Mouse (Mus musculus) urinary bladder, adult 18-20 months (tissue): ENCODE measurements around the gene Mpv17l2.
A peak's percentile ranks its signal among the peaks of the same experiment; 100 is the strongest.

Experiments
- DNase-seq, 2 experiments: peaks; one replicate each; pipeline ENCODE4 v3.0.0; 2022; ENCODE audit warnings: low spot score in 2 of 2, mixed read lengths in 2 of 2

Gene Mpv17l2

DNA sequence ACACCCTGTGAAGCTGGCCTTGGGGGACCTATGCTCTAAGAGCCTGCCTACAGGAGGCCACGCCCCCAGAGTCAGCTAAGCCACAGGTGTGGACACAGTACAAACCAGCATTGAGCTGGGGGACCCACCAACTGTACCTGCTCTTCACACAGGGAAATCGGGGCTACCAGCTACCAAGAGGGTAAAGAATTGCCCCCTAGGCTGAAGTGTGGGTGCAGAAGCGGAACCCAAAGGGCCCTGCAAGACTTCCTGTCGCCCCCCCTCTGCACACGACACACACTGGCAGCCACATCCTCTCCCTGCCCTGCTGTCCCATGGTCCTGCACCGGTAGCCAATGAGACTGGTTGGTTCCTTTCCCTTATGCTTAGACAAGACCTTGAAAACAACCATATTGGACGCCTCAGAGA, 30.6 kb upstream of the Mpv17l2 start:
- peak in 1 of 2 experiments; percentile 38 for DNase-seq

DNA sequence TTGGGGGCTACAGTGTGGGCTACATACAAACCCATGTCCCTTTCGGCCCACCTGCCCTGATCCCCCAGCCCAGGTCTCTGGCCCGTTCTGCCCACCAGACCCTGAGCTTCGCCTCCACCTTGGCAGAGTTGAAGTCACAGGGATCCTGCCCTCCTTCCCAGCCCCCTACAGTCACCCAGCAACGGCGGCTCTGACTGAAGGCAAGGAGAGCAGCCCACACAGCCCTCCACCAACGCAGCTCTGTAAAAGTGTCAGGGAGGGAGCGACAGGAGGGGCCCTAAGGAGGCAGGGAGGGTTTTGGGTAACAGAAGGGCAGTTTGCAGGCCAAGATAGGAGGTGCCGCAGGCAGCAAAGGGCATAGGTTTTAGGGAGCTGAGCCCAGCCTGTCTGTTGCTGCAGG, 30.1 kb upstream of the Mpv17l2 start:
- DNase-seq: no peak

DNA sequence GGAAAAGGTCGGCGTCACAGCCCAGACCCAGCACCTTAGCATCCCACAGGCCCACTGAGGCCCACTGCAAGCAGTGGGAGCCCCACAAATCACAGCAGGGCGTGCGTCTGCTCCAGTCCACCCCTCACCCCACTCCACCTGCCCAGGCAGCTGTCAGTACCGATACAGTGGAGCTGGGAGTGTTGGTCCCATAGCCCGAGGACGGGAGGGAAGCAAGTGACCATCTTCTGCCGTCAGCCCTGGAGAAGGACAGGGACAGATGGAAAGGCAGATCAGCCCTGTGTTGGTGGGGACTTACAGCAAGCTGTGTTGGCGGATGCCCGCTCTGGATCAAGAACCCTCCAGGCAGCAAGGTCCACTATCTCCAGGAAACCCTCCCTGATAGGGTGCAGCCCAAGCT, 28.3 kb upstream of the Mpv17l2 start:
- no peak for DNase-seq

DNA sequence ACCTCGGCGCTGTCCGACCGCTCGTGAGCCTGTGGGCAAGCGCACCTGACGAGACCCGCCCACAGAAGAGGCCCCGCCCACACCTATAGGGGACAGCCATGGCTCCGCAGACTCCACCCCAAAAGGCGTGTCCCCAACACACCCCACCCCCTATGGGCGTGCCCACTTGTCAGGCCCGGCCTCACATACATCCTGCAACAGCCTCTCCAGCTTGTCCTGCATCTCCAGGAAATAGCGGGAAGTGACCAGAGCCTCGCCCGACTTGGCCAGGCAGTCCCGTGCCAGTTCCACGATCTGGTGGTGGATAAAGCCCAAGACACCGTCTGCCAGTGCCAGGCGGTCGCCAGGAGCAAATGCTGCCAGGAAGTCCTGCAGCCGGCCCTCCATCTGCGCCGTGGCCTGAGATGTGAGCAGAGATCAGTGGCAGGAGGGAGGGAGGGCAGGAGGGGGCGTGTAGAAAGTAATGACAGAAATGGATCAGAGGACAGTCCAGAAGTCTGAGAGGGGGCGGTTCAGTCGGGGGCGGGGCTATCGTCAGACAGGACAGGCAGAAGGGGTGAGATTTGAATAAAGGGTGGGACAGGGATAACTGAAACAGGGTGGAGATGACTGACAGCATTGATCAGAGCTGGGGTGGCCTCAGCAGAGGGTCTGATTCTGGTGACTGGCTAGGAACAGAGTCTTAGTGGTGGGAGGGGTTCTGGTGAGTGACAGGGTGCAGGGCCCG, 27.4 kb upstream of the Mpv17l2 start:
- DNase-seq: no peak

DNA sequence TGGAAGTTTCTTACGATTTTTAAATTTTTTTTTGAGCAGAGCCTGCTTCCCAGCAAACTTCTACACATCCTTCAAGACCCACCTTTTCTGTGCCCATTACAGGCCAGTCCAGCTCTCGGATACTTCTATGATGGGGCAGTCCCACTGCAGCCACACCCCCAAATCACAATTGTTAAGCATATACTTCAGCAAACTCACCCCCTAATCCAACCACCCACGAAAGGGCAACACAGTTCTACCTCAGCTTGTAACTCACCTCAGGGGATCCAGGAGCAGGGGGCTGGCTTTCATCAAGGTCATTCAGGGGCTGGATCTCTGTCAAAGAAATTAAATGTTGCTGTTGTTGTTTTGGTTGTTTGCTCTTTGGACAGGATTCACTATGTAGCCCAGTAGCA, 26.3 kb upstream of the Mpv17l2 start:
- DNase-seq: no peak

DNA sequence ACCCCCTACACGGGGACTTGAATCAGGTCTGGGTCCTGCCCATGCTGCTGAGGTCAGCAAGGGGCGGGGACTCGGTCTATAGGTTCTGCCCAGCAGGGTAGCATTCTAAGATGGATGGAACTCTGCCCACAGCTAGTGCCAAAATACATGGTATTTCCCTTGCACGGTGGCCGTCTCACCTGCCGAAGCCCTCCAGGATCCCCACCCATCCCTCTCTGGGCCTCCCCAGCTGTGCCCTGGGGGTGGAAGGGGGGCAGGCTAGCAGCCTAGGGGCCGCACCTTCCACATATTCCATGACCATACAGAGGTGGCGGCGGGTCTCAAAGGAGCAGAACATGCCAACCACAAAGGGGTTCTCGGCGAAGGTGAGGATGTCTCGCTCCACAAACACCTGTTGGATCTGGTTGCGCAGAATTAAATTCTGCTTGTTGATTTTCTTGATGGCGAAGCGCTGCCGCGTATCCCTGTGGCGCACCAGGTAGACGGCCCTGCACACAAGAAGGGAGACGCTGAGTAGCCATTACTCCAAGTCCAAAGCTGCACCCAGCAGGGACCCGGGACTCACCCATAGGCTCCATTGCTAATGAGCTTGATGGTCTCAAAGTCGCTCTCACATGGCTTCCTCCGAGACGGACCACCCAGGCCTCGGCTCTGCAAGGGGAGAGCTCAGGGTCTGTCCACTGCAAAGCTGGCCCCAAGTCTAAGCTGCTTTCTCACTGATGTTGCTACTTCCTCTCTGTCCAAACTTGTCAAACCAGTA, 25.7 kb upstream of the Mpv17l2 start:
- no peak for DNase-seq

DNA sequence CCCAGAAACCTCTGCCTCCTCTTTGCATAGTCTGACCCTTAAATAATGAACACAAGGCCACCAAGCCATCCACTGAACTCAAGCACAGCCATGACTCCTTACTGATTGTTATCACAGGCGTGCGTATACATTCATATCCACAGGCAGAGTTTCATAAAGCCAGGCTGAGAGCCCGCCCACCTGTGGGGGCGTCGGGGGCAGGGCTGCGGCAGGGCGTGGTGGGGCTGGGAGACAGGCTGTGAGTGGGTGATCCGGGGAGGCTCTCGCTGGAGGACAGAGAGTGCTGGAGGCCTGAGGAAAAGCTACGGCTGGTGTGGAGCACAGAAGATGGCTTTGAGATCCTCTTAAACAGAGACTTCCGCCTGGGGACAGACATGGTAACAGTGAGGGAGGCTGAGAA, 19.3 kb upstream of the Mpv17l2 start:
- no peak for DNase-seq

DNA sequence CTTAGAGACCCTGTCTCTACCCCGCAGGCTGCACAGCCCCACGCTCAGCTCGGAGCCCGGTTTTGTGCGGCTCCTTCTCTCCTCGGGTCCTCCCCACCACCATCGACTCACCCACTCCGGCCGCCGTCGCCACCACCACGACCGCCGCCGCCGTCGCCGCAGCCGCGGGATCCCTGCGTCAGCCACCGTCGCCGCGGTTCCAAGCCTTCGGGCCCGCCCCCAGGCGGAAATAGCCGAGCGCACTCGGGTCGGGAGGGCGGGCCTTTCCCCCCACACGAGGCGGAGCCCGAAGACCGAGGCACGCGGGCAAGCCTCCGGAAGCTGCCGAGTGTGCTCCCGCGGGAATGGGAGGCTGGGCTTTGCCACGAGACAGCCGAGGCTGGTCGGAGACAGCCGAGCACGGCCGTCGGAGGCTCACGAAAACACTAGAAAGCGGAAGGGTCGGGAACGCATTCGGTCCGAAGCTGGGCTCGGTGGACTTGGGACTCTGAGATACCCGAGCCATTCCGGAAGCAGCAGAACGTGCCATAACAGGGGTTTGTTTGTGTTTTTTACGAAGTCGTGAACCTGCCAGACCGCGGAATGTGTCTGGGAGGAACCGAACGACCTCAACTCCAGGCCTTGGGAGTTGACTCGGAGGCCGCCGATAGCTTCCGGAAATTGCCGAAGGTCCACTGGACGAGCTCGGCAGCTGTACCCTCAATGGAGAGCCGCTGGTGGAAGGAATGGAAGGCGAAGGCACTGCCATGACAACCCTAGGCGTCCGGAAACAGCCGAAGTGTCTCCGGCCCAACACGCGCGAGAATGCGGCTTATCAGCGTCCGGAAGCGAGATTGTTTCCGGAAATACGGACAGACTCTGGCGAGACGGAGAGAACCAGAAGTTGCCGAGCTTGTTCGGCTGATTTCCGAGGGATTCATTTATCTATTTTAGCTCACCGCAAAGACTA, 16.0 kb upstream of the Mpv17l2 start, which contains the start of gene Pik3r2:
Gene Pik3r2, minus strand, starts transcription at position 218 of the 949 bp plus-strand sequence.
- peak; percentile 95 to 96 for DNase-seq

DNA sequence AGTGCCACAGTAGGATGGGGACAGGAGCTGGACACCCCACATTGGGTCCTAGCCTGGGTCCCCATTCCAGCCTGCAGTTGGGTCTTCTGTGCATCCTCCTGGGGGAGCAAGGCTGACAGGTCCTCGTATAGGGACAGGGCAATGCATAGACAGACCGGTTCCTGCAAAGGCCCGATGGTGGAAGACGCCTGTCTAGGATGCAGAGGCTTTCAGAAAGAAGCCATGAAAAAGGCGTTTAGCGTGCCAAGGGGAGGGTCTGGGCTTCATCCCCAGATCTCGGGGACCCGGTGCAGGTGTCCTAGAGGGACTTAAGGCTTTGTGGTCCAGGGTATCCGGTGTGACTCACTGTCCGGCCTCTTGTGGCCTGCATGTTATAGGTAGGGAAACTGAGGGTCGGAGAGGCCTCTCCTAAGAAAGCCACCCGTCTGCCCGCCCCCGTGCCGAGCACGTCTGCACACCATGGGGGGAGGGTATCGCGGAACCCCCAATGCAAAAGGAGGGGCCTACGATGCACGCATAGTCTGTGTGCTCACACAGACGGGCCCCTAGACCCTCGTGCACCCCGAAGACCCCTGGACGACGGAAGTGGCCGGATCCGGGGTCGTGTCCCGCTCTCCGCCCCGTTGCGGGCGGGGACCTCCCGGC, 15.2 kb upstream of the Mpv17l2 start:
- no peak for DNase-seq

DNA sequence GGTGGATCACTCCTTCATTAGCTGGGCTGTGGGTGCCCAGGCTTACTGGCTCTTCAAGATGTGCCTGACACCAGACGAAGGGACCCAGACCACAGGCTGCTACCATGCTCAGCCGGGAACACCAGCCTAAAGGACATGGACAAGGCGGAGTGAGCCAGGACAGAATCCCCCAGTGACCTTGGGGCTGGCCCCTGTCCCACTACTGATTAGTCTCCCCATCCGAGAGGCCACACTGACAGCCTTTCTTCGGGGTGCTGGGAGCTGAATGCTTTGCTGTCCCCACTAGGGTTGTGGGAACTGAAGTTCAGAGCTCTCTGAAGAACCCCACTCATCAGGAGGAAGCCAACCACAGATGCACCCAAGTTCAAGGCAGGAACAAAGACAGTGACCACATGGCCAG, 14.5 kb upstream of the Mpv17l2 start:
- DNase-seq: no peak

DNA sequence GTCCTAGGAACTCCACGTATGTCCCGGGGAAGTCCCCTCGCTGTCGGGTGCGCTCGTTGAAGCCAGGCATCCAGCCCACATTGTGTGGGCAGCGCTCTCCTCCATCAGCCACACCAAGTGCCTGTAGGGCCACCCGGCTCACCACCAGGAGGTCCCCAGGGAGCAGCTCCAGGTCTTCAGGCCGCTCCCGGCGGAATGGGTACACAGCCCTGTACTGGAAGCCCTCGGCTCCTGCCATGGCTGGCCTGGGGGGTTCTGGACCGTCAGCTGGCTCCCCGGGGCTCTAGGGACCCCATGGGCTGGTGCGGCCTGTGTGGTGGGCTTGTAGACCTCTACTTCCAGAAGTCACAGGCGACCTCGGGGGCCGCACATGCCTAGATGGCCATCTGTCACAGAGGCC, 14.0 kb upstream of the Mpv17l2 start:
- DNase-seq: no peak

DNA sequence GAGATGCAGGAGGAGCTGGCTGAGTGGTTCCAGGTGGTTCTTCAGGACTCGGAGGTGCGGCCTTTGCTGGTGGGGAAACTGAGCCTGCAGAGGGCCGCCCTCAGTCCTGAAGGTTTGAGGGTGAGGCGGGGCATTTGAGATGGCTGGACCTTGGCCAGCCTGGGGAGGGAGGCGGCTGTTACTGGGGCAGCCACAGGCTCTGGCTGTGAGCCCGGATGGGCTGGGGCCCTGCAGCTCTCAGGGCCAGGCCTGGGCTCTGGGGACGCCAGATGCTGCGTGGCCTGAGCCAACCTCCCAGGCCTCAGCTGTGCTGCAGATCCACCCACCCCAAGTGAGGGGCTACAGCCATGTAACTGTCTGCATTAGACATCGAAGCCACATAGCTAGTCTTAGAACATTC, 13.1 kb upstream of the Mpv17l2 start:
- peak; percentile 45 to 74 for DNase-seq

DNA sequence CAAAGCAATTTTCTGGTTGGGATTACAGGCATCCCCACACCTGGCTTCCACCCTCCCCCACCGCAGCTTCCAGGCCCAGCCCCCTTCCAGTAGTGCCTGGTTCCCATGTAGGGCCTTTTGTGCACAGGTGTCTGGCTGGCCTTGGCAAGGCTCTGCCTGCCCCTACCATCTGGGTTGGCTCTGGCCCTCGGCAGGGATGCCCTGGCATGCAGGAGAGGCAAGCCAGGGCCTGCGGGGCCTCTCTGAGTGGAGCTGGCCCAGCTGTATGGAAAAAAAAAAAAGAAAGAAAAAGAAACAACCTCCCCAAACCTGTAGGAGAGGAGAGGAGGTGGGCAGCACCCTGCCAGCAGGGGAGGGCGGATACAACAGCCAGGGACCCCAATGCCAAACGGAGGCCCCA, 12.7 kb upstream of the Mpv17l2 start:
- DNase-seq: peak in 1 of 2 experiments; percentile 45

DNA sequence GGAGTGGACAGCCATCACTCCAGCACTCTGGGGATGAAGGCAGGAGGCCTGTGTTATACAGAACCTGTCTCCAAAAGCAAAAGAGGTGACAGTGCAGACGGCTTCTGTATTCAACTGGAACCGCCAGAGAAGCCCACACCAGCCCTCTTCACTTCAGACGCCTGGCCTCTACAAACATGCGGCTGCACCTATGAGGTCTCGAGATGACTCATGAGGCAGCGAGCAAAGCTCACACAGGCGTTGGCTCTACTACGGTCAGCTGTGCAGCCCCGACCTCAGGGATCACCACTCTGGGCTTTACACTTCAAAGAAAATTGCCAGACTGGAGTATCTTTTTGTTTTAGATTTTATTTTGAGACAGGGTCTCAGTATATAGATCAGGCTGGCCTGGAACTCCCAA, 12.1 kb upstream of the Mpv17l2 start:
- DNase-seq: no peak

DNA sequence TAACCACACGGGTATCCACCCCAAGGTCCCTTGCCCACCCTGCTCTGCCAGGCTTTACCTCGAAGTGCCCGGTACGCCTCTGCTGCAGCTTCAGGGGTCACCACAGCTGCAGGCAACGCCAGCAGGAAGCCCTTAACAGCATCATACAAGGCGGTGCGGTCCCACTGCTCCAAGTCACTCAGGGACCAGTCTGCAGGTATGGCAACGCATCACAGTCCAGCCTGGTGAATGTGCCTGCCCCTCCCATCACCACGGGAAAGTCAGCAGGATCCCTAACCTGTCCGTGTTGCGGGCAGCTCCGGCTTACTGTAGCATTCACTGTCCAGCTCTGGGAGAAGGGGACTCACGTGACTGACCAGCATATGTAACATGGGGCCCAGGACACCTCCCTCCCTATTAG, 11.3 kb upstream of the Mpv17l2 start:
- DNase-seq: no peak

DNA sequence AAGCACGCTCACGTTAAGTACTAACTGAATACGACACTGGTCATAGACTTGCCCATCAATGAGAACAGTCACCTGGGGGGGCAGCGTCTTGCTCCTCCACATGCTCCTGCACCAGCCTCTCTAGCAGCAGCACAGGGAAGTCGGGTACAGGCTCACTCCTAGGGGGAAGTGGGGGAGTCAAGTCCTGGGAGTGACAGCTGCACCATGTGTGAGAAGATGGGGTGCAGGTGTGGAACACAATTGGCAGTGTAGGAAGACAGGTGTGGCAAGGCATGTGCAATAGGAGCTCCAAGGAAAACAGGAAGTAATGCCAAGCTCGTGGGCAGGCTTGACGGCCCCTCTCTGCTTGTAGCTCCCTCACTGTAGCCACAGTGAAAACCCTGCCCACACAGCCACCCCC, 10.5 kb upstream of the Mpv17l2 start:
- no peak for DNase-seq

DNA sequence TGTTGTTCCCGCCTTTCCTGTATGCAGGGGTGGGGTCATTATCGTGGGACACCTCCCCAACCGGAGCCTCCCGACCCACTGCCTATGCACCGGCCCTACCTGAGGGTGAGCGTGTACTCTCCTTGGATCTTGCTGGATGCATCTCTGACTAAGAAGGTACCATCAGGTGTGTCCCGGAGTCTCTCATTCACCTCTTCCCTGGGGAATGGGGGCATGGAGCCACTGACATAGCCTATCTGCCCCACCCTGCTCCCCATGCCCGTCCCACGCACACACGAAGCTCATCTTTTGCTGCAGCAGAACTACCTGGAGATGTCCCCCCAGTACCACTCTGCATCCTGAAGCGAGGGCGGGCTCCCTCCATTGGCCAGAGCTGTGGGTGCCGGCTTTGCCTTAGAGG, 10.0 kb upstream of the Mpv17l2 start:
- no peak for DNase-seq

DNA sequence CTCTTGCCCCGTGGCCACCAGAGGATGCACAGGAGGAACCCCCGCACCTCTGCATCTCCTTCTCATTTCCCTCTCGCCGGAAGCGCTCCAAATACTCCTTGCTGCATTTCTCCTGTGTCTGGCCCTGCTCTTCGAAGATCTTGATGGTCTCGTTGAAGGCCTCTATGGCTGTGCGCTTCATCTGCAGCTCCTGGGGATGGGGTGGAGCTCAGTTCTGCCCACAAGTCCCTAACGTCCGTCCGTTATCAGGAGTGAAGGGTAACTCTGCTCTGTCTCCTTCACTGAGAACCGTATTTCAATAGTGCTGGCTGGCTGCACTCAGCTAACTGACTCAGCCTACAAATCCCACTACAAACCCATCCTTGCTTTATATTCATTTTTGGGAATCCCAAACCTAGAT, 9.1 kb upstream of the Mpv17l2 start:
- DNase-seq: no peak

DNA sequence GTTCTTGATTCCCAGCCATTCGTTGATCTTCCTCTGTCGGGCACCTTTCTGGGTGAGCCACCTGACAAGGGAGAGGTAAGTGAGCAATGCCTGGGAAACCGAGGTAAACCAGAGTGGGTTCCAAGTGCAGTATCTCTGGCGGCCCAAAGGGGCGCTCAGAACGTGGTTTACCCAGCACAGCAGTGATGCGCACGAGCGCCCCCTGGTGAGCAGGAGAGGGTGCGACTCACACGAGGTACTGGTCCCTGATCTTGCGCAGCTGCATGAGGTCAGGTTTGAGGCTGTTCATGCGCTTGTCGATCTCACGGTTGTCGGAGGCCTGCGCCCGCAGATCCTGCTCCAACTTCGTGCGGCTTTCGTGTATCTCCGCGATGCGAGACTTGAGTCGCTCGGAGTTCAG, 8.6 kb upstream of the Mpv17l2 start:
- peak; percentile 89 to 94 for DNase-seq

DNA sequence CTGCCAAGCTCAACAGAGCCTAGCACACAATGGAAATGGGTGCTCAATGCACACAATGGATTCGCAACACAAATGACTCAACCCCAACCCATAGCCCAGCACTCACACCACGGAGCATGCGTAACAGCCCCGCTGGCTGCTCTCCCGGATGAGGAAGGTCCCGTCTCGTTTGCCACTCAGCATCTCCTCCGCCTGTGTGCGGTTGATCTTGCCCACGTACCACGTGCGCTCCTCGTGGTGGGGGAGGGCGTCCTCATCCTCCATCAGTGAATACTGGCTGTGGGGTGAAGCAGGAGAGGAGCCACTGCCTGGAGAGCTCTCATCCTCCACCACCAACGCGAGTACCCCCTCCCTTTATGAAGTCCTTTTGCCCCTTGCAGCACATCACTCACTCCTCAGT, 8.2 kb upstream of the Mpv17l2 start:
- no peak for DNase-seq

DNA sequence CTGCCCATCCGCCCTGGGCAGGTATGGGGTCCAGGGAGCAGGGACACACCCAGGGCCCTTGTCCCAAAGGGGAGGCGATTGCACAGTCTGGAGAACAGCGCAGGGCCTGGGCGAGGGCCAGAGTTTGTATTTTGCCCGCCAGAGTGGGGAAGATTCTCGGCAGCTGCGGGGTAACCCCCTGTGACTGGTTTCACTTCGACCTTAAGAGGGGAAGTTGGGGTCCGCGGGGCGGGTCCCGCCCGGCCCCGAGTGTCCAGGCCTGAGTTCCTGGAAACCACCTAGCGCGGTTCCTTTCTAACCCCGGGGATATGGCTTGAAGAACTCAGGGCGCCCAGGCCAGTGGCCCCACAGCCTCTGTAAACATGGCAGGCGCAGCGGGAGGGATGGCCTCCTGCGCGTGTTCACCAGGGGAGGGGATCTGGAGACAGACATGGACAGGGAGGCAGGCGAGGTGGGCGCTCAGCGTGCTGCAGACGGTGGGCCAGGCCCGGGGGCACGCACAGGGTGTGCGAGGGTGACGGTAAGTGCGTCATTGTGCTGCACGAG, 7.6 kb upstream of the Mpv17l2 start:
- DNase-seq: no peak
